Mouse (Mus musculus) MN1 (cell line): ENCODE measurements around the gene Gna15.
A peak's percentile ranks its signal among the peaks of the same experiment; 100 is the strongest.

ENCODE experiments used
- DNase-seq: peaks from one replicate; pipeline ENCODE4 v3.0.0-alpha.2; 2016; ENCODE audit warnings: low spot score

The Gna15 gene

DNA sequence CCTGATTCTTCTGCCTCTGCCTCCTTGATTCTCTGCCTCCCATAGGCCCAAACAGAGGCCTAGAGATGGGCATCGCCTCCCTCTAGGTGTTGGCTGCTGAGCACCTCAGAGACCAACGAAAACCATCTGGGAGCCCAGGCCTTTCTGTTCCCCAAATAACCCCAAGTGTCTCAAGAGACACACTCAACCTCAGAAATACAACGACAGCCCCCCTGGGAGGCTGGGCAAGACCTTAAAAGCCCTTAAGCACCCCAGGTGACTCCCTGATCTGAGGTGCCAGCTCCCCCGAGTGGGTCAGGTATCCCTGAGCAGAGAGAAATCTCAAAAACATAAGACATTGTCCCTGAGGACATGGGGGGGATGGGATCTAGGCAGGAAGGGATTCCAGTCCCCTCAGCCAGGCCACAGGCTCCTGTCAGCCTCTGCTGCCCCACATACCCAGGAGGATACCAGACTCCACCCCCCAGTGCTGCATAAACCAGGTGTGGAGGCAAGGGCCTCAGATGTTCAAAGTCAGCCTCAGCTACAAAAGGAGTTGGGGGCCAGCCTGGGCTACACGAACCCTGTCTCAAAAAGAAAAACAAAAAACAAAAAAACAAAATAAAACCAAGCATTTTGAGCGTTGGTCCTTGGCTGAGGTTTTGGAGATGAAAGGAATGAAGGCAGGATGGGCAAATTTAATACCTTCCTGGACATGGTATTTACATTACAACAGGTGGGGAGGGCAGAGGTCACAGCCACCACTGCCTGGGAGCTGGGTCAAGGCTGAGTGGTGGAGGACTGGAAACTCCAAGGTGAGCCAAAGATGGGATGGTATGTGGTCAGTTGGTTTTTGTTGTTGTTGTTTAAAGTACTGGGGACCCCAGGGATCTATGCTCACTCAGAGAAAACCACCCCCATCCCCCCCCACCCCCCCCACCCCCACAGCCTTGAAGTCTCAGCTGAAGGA lies 30.1 kb upstream of the Gna15 start:
- DNase-seq = no peak

- DNase-seq = no peak
These were observed 29.2 kb upstream of the Gna15 start for GRCm38 (mm10) chr10:81553232-81553631.

DNA sequence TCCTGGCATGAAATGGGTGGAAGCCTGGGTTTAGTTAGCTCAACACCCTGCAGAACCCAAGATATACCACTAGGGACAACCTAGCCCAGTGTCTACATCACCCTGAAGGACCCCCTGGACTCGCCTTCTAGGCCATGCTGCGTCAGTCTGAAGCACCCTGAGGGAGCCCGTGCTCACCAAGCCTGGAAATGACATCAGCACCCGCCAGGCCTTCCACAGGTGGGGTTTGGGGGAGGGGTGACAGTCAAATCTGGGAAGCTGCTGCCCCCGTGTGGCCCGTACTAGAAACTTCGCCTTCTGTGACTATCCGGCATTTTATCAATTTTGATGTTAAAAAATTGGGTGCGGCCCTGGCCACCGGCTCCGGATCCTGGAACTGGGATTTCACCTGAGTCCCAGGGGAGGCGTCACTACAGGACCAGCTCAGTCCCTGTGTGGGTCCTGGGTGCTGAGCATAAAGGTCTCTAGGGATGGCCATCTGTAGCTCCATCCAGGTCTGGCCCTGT lies 27.6 kb upstream of the Gna15 start:
- peak; percentile 95 for DNase-seq

DNA sequence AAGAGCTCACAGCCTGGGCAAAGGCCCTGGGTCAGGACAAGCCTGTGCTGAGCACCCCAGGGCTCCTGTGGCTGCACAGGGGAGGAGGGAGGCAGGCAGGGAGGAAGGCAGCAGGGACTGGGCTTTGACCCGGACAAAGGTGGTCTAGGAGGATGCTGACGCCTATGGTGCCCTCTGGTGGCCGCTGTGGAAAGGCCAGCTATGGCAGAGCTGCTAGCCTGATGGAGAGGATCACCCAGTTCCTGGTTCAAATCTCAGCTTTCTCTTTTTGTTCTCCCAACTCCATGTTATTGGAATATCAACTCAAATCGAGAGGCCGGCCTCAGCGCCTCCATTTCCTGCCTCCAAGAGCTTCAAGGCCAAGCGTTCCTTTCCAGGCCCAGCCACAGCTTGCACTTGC lies 26.2 kb upstream of the Gna15 start:
- DNase-seq = peak; percentile 72

DNA sequence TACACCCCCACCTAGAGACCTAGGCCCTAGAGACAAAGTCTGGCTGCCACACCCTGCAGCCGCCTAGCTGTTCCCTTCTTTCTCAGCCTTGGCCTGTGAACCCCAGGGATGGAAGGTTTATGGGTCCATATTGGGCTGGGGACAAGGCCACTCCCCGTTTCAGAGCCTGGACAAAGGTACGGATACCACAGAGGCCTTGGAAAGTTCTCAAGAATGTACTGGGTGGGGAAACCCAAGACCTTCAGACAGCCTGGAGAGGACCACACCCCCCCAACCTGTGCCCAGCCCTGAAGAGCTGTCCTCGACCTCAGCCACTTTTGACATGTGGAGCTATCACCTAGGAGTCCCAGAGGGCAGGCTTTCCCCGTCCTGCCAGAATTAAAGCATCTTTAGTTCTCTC lies 24.9 kb upstream of the Gna15 start:
- DNase-seq = no peak

DNA sequence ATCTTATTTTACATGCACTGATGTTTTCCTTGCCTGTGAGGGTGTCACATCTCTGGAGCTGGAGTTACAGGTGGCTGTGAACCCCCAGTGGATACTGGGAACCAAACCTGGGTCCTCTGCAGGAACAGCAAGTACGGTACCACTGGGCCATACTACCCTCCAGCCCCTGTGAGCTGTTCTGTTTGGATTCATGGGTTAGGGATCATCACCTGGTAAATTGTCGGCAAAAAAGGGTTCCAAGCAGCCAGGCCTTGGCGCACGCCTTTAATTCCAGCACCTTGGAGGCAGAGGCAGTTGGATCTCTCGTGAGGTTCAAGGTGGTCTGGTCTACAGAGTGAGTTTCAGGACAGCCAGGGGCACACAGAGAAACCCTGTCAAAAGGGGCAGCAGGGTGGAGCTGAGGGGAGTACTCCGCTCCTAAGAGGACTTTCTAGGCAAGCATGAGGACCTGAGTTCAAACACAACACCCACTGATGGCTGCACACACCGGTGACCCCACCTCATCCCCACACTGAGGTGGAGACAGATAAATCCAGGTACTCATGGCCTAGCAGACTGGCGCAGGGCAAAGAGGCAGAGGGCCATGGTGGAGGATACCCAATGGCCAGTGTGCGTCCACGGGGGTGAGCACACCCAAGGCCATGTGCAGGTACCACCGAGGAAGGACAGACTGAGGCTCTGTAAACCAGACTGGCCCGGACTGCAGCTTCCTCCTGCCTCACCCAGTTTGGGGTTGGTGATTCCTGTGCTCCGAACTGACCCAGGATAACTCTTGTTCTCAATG lies 23.0 kb upstream of the Gna15 start:
- DNase-seq = no peak

- no peak for DNase-seq
These were observed 22.3 kb upstream of the Gna15 start for GRCm38 (mm10) chr10:81546332-81546731.

DNA sequence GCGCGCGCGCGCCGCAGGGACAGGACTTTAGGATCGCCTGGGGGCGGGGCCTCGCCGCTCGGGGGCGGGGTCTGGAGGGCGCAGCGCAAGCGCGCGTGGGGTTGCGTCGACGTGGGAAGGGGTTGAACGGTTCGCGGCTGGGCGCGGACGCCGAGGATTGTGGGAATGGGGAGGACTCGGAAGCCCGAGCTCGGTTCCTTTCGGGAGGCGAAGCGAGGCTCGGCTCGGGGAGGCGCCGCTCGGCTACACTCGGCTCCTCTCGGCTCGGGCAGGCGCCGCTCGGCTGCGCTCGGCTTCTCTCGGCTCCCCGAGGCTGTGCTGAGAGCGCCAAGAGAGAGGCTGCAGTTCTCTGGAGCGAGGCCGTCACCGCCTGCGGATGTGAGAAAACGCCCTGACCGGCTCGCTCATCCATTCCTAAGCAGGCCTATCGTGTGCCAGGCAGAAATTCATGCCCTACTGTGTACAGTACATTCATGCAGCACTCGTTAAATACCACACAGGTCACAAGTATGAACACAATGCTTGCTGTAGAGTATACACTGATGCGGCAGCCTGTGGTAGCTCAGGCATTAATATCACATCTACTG lies 21.2 kb upstream of the Gna15 start, which contains the start of gene Gna11:
Gna11 (minus strand) TSS at position 30 of the 587 bp plus-strand sequence.
- DNase-seq = peak; percentile 99

DNA sequence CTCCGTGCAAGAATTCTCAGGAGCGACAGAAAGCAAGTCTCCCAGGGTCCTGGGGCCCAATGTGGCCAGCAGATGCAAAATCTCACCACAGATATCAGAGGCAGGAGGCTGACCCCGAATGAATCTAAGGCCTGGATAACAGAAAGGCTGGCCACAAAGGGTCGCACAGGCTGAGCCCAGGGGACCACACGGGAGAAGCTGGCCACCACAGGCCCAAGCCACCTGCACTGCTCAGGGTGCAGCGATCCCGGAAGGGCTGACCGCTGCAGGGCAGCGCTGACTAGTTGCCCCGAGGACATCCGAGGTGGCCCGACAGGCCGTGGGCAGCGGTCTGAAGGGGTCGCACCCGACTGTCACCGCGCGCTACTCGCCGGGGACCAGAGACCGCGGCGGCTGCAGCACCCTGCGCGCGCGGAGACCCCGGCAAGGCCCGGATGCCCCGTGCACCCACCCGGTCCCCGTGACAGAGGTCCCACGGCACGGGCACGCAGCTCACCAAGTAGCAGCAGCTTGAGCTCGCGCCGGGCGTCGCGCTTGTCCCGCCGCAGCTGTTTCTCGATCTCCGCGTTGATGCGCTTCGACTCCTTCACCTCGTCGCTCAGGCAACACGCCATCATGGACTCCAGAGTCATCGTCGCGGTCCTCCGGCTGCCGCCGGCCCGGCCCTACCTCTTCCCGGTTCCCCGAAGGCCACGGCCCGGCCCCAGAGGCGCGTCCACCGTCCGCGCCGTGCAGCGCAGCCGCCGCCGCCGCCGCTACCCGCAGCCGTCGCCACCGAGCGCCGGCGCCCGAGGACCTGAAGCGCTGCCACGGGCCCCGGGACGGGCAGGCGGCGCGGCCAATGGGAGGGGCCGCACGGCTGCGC lies 20.5 kb upstream of the Gna15 start:
- no peak for DNase-seq

GRCm38 (mm10) chr10:81543633-81544032 lies 19.6 kb upstream of the Gna15 start:
- DNase-seq = no peak

DNA sequence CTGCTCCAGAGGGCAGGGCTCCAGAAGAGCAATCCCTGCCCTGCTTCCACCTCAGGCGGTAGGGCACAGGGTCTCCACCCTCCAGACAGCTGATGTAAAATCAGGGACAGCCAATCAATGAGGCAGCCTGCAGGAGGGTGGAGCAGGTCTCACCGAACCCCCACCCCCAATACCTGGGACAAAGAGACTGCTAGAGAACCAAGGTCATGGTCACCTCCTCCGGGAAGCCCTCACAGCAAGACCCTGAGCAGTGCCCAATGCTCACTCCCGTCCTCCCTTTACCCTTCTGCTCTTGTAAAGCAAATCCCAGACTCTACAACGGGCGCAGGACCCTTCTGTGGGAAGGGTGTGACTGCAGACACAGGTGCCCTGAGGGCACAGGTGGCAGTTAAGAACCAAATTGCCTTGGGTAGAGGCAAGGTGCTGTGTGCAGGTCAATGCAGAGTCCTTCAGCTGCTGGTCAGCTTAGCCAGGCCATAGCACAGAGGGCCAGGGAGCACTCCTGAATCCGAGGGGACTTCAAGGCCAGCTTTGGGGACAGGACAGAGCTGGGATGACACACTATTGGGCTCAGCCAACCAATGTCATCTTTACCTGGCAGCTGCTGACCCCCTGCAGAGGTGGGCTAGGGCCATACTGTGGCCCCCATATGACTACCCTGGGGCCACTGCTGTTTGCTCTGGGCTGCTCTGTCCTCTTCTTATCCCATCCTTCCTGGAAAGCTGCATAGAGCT lies 18.9 kb upstream of the Gna15 start:
- DNase-seq = no peak

DNA sequence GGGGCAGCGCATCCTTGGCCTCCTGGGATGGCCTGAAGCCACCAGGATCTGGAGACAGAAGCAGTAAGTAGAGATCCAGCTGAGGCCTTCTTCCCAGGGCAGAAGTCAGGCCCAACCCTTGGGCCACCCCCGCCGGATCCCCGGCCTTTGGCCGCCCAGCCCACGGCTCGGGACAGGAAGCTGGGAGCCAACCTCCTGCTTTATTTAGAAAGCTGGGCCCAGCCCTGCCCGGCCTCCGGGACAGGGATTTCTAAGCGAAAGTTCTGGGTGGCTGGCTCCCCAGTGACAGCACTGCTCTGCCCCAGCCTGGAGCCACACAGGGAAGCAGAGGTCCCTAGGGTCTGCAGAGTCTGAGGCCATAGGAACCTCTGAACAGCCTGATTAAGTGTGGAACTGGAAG lies 17.8 kb upstream of the Gna15 start:
- peak; percentile 32 for DNase-seq

- DNase-seq = no peak
These were observed 17.3 kb upstream of the Gna15 start for GRCm38 (mm10) chr10:81541363-81541762.

DNA sequence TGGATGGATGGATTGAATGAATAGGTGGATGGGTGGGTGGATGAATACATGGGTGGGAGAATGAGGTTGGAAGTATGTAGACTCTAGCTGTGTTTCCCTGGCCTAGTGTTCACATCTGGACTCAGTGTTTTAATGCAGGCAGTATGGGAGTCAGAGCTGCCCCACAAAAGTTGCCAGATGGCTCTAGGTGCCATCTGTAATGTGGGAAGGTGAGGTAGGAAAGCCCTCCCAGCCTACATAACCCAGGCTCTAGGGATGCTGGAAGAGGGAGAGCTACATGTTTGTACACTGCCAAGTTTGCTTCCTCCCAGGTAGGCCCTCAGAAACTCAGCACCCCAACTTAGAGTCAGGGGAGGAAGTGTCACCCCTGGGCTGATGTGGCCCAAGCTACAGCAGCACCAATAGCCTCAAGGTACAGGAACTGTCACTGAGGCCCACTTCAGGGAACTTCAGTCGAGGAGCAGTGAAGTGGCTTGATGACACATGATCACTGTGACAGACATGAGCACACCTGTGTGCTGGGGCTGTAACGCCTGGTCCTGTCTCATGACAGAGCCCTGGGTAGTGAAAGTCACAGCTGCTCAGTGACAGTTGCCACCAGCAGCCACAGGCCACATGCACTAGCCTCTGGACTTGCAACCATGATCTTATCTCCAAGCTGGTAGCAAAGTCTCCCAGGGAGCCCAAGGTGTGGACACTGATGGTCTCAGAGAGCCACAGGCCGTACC lies 14.5 kb upstream of the Gna15 start:
- no peak for DNase-seq

DNA sequence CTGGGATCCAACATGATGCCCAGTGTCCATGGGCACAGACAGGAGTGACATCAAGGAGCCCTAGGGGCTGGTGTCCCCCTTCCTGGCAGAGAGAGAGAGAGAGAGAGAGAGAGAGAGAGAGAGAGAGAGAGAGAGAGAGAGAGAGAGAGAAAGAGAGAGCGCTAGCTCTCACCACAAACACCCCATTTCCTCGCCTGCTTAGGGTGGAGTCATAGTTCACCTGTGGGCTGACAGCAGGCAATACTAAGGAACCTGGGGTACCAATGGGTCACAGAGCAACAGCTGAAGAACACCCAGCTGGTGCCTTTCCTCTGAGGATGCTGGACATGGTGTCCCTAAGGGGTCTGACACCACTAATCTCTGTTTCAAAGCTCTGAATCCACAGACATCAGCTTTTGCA lies 13.4 kb upstream of the Gna15 start:
- no peak for DNase-seq

- DNase-seq = no peak
These were observed 12.7 kb upstream of the Gna15 start for GRCm38 (mm10) chr10:81536734-81537133.

GRCm38 (mm10) chr10:81534826-81535225 lies 10.8 kb upstream of the Gna15 start:
- DNase-seq = no peak

- DNase-seq = peak; percentile 84
These were observed 2.8 kb upstream of the Gna15 start for GRCm38 (mm10) chr10:81526779-81527178.

GRCm38 (mm10) chr10:81525017-81525694 lies 1.1 kb upstream of the Gna15 start:
- DNase-seq = no peak
